Mouse (Mus musculus) MEL (cell line): Measurements from ENCODE around the gene Cadm2. TPM values are rescaled to one million over a fixed set of nuclear protein-coding genes. Genes with fewer than 3 reads are reported as not detected.

Experiments used
- DNase-seq: peaks from one replicate; pipeline ENCODE4 v3.0.0; 2011; ENCODE audit warnings: low read depth, low spot score
- H3K27ac ChIP-seq: 2 replicates; pipeline ENCODE4 v1.5.1; 2012; ENCODE audit warnings: low read depth, mild to moderate bottlenecking, control low read depth, low read length, moderate library complexity; ENCODE audit not compliant: control insufficient read depth
- H3K27me3 ChIP-seq, 2 experiments: fragments of 150-350 bp in 1 of 2; sonication (generic) in 1 of 2; 2 replicates each; pipeline ENCODE4 v1.6.1; 2012; ENCODE audit warnings: low read length in 2 of 2, mild to moderate bottlenecking in 2 of 2, improper control_type of control experiment in 1 of 2, moderate library complexity in 1 of 2; ENCODE audit not compliant: insufficient read depth in 2 of 2, control insufficient read depth in 1 of 2
- H3K36me3 ChIP-seq, 2 experiments: 2 replicates each; pipeline ENCODE4 v1.6.1; 2012 to 2014; ENCODE audit warnings: low read length in 2 of 2, improper control_type of control experiment in 1 of 2, inconsistent platforms in 1 of 2, mild to moderate bottlenecking in 1 of 2; ENCODE audit not compliant: insufficient read depth in 2 of 2, control insufficient read depth in 1 of 2
- H3K4me1 ChIP-seq, 2 experiments: fragments of 150-350 bp in 1 of 2; sonication (generic) in 1 of 2; 2 replicates each; pipeline ENCODE4 v1.6.1; 2012; ENCODE audit warnings: low read length in 2 of 2, improper control_type of control experiment in 1 of 2, mild to moderate bottlenecking in 1 of 2; ENCODE audit not compliant: insufficient read depth in 2 of 2, control insufficient read depth in 1 of 2
- H3K4me3 ChIP-seq, 2 experiments: fragments of 150-350 bp in 1 of 2; sonication (generic) in 1 of 2; 2 replicates each; pipeline ENCODE4 v1.5.1; 2012; ENCODE audit warnings: low read depth in 2 of 2, low read length in 2 of 2, mild to moderate bottlenecking in 2 of 2, moderate library complexity in 2 of 2, control low read depth in 1 of 2, improper control_type of control experiment in 1 of 2; ENCODE audit not compliant: control insufficient read depth in 1 of 2, insufficient read depth in 1 of 2
- H3K79me2 ChIP-seq: 2 replicates; pipeline ENCODE4 v1.6.1; 2012; ENCODE audit warnings: mild to moderate bottlenecking, low read length, moderate library complexity; ENCODE audit not compliant: control insufficient read depth, poor library complexity, insufficient read depth
- H3K9ac ChIP-seq: 2 replicates; pipeline ENCODE4 v1.6.1; 2012; ENCODE audit warnings: low read depth, mild to moderate bottlenecking, control low read depth, low read length, moderate library complexity; ENCODE audit not compliant: control insufficient read depth, poor library complexity, severe bottlenecking
- H3K9me3 ChIP-seq: fragments of 150-350 bp; sonication (generic); replicated peaks from 2 replicates; pipeline ENCODE4 v1.6.1; 2012; ENCODE audit warnings: mild to moderate bottlenecking, low read length, improper control_type of control experiment, moderate library complexity; ENCODE audit not compliant: insufficient read depth
- BHLHE40 ChIP-seq: IDR thresholded peaks from 2 replicates; pipeline ENCODE4 v1.6.1; 2012; ENCODE audit warnings: low read depth, mild to moderate bottlenecking, inconsistent platforms, low read length, improper control_type of control experiment, borderline replicate concordance
- CHD1 ChIP-seq: IDR thresholded peaks from 2 replicates; pipeline ENCODE4 v1.6.1; 2012; ENCODE audit warnings: low read depth, mild to moderate bottlenecking, inconsistent platforms, low read length, improper control_type of control experiment
- CHD2 ChIP-seq: IDR thresholded peaks from 2 replicates; pipeline ENCODE4 v1.6.1; 2011; ENCODE audit warnings: low read length, improper control_type of control experiment
- CTCF ChIP-seq, 3 experiments: IDR thresholded peaks in 2 of 3; conservative IDR thresholded peaks in 1 of 3; 2 replicates each; pipeline ENCODE4 v1.5.1; 2011 to 2012; ENCODE audit warnings: low read length in 3 of 3, low read depth in 2 of 3, mild to moderate bottlenecking in 2 of 3, improper control_type of control experiment in 1 of 3, inconsistent platforms in 1 of 3, mixed read lengths in 1 of 3, moderate library complexity in 1 of 3; ENCODE audit not compliant: control insufficient read depth in 1 of 3, insufficient read depth in 1 of 3, poor library complexity in 1 of 3, severe bottlenecking in 1 of 3
- ELF1 ChIP-seq: IDR thresholded peaks from 2 replicates; pipeline ENCODE4 v1.6.1; 2014; ENCODE audit warnings: low read depth, mild to moderate bottlenecking, inconsistent platforms, low read length, improper control_type of control experiment, moderate library complexity
- EP300 ChIP-seq, 2 experiments: IDR thresholded peaks; 2 replicates each; pipeline ENCODE4 v1.6.1; 2011; ENCODE audit warnings: improper control_type of control experiment in 2 of 2, low read length in 2 of 2, low read depth in 1 of 2, mild to moderate bottlenecking in 1 of 2
- ETS1 ChIP-seq: IDR thresholded peaks from 2 replicates; pipeline ENCODE4 v1.6.1; 2012; ENCODE audit warnings: low read depth, mild to moderate bottlenecking, inconsistent platforms, low read length, improper control_type of control experiment, moderate library complexity
- GABPA ChIP-seq: IDR thresholded peaks from 2 replicates; pipeline ENCODE4 v1.6.1; 2012; ENCODE audit warnings: low read depth, mild to moderate bottlenecking, inconsistent platforms, low read length, improper control_type of control experiment, moderate library complexity
- GATA1 ChIP-seq: IDR thresholded peaks from 2 replicates; pipeline ENCODE4 v1.6.1; 2011; ENCODE audit warnings: low read depth, low read length, improper control_type of control experiment
- MAFK ChIP-seq: IDR thresholded peaks from 2 replicates; pipeline ENCODE4 v1.6.1; 2011; ENCODE audit warnings: low read depth, mild to moderate bottlenecking, low read length, improper control_type of control experiment, borderline replicate concordance
- MAZ ChIP-seq: IDR thresholded peaks from 2 replicates; pipeline ENCODE4 v1.6.1; 2012; ENCODE audit warnings: low read depth, mild to moderate bottlenecking, inconsistent platforms, low read length, improper control_type of control experiment
- MEF2A ChIP-seq: IDR thresholded peaks from 2 replicates; pipeline ENCODE4 v1.6.1; 2014; ENCODE audit warnings: low read depth, mild to moderate bottlenecking, inconsistent platforms, low read length, improper control_type of control experiment; ENCODE audit not compliant: poor library complexity, insufficient replicate concordance, severe bottlenecking; ENCODE audit errors: extremely low read depth
- MXI1 ChIP-seq: IDR thresholded peaks from 2 replicates; pipeline ENCODE4 v1.6.1; 2011; ENCODE audit warnings: mild to moderate bottlenecking, low read depth, low read length, improper control_type of control experiment
- MYB ChIP-seq: IDR thresholded peaks from 2 replicates; pipeline ENCODE4 v1.6.1; 2011; ENCODE audit warnings: mild to moderate bottlenecking, low read depth, low read length, improper control_type of control experiment
- MYC ChIP-seq: IDR thresholded peaks from 2 replicates; pipeline ENCODE4 v1.6.1; 2011; ENCODE audit warnings: low read depth, mild to moderate bottlenecking, low read length, improper control_type of control experiment, moderate library complexity
- NELFE ChIP-seq: IDR thresholded peaks from 2 replicates; pipeline ENCODE4 v1.6.1; 2011; ENCODE audit warnings: low read depth, low read length, improper control_type of control experiment
- NRF1 ChIP-seq: IDR thresholded peaks from 2 replicates; pipeline ENCODE4 v1.6.1; 2014; ENCODE audit warnings: low read depth, mild to moderate bottlenecking, inconsistent platforms, low read length, improper control_type of control experiment, moderate library complexity; ENCODE audit not compliant: poor library complexity, insufficient read depth, severe bottlenecking
- POLR2A ChIP-seq, 2 experiments: IDR thresholded peaks; 2 replicates each; pipeline ENCODE4 v1.6.1; 2011 to 2012; ENCODE audit warnings: low read length in 2 of 2, mild to moderate bottlenecking in 2 of 2, control low read depth in 1 of 2, improper control_type of control experiment in 1 of 2, low read depth in 1 of 2, moderate library complexity in 1 of 2; ENCODE audit not compliant: control insufficient read depth in 1 of 2, insufficient read depth in 1 of 2, poor library complexity in 1 of 2
- POLR2AphosphoS5 ChIP-seq: IDR thresholded peaks from 2 replicates; pipeline ENCODE4 v1.6.1; 2012; ENCODE audit warnings: low read depth, borderline replicate concordance, mild to moderate bottlenecking, inconsistent platforms, low read length, moderate library complexity, mixed read lengths
- RAD21 ChIP-seq: IDR thresholded peaks from 2 replicates; pipeline ENCODE4 v1.6.1; 2011; ENCODE audit warnings: mild to moderate bottlenecking, low read depth, low read length, improper control_type of control experiment
- RCOR1 ChIP-seq: IDR thresholded peaks from 2 replicates; pipeline ENCODE4 v1.6.1; 2012; ENCODE audit warnings: low read depth, mild to moderate bottlenecking, inconsistent platforms, low read length, improper control_type of control experiment
- SIN3A ChIP-seq: IDR thresholded peaks from 2 replicates; pipeline ENCODE4 v1.6.1; 2012; ENCODE audit warnings: low read length, improper control_type of control experiment, inconsistent platforms
- TAL1 ChIP-seq: IDR thresholded peaks from 2 replicates; pipeline ENCODE4 v1.6.1; 2012; ENCODE audit warnings: mild to moderate bottlenecking, inconsistent platforms, low read length, moderate library complexity, mixed read lengths
- UBTF ChIP-seq: IDR thresholded peaks from 2 replicates; pipeline ENCODE4 v1.6.1; 2012; ENCODE audit warnings: low read depth, mild to moderate bottlenecking, inconsistent platforms, low read length, improper control_type of control experiment, moderate library complexity, borderline replicate concordance; ENCODE audit not compliant: insufficient read depth
- ZC3H11A ChIP-seq: IDR thresholded peaks from 2 replicates; pipeline ENCODE4 v1.6.1; 2012; ENCODE audit warnings: low read depth, mild to moderate bottlenecking, inconsistent platforms, low read length, improper control_type of control experiment
- ZNF384 ChIP-seq: IDR thresholded peaks from 2 replicates; pipeline ENCODE4 v1.6.1; 2012; ENCODE audit warnings: low read depth, mild to moderate bottlenecking, inconsistent platforms, low read length, improper control_type of control experiment
- polyA plus RNA-seq, 2 experiments: library from polyadenylated mRNA; stranded (reverse) in 1 of 2; unstranded in 1 of 2; fragments of >175 nt in 1 of 2; fragments of >200 nt in 1 of 2; gene quantifications; 2 replicates each; pipeline versions ENCODE4 v1.2.1 to v1.2.4; 2012; ENCODE audit warnings: low replicate concordance in 2 of 2, low read depth in 1 of 2; ENCODE audit not compliant: insufficient read length in 2 of 2, insufficient read depth in 1 of 2, missing spikeins in 1 of 2
- total RNA-seq: library from RNA; depleted of rRNA; stranded (reverse); fragments of 300-350 nt; gene quantifications from 2 replicates; pipeline ENCODE4 v1.2.3, GENCODE M21; 2012

Gene Cadm2
- total and polyA plus RNA-seq, 3 experiments = not detected

GRCm38 (mm10) chr16:67591015-67591414 is 29.7 kb downstream of the Cadm2 start:
- DNase-seq = no peak
- H3K4me1 ChIP-seq = no peaks in the 10 kb centered on the region

GRCm38 (mm10) chr16:67578842-67579517 is 41.7 kb downstream of the Cadm2 start:
- Histone ChIP-seq H3K36me3 (no peaks in the 10 kb centered on the region), H3K9ac (no peak overlapping the region), H3K79me2 (no peaks in the 10 kb centered on the region), H3K4me3 (no peak overlapping the region), H3K9me3 (no peaks in the 10 kb centered on the region), H3K27ac (no peak overlapping the region), H3K4me1 (no peaks in the 10 kb centered on the region), H3K27me3 (no peaks in the 10 kb centered on the region)
- DNase-seq = no peak
- TF ChIP-seq CHD2 (no peak), SIN3A (no peak), MXI1 (no peak), ZNF384 (no peak), RAD21 (no peak), GABPA (no peak), GATA1 (no peak), EP300 (IDR thresholded peaks at IDR 0.05; ENCODE audit: low read depth in 1 of 2, low read length in 2 of 2) (no peak), CTCF (IDR thresholded peaks at IDR 0.05 in 2 of 3, conservative IDR thresholded peaks at IDR 0.05 in 1 of 3; ENCODE audit: control insufficient read depth in 1 of 3, insufficient read depth in 1 of 3, low read depth in 2 of 3, low read length in 3 of 3, poor library complexity in 1 of 3, severe bottlenecking in 1 of 3) (no peak), MEF2A (no peak), TAL1 (no peak), NRF1 (no peak), BHLHE40 (no peak), ELF1 (no peak), MAZ (no peak), UBTF (no peak), CHD1 (no peak), POLR2A (IDR thresholded peaks at IDR 0.05; ENCODE audit: control insufficient read depth in 1 of 2, insufficient read depth in 1 of 2, low read depth in 1 of 2, low read length in 2 of 2, poor library complexity in 1 of 2) (no peak)

More at GRCm38 (mm10) chr16:67591015-67591414, 29.7 kb downstream of the Cadm2 start:
- no peak overlapping the region for H3K27ac ChIP-seq
- H3K27me3 ChIP-seq = no peaks in the 10 kb centered on the region; a peak in 1 of 4 replicates
- no peaks in the 10 kb centered on the region for H3K9me3 ChIP-seq
- no peak for TF ChIP-seq MYC
- no peak for TF ChIP-seq TAL1
- no peak for TF ChIP-seq POLR2AphosphoS5
- TF ChIP-seq ELF1 = no peak
- no peak for TF ChIP-seq SIN3A
- TF ChIP-seq MAZ = no peak
- no peak for TF ChIP-seq ZC3H11A
- no peak for TF ChIP-seq MYB
- TF ChIP-seq CHD1 = no peak
- no peak for TF ChIP-seq RCOR1
- no peak for TF ChIP-seq MAFK
- TF ChIP-seq ETS1 = no peak
- no peak for TF ChIP-seq NELFE
- no peak for TF ChIP-seq NRF1
- no peak for TF ChIP-seq CTCF (IDR thresholded peaks at IDR 0.05 in 2 of 3, conservative IDR thresholded peaks at IDR 0.05 in 1 of 3; ENCODE audit: control insufficient read depth in 1 of 3, insufficient read depth in 1 of 3, low read depth in 2 of 3, low read length in 3 of 3, poor library complexity in 1 of 3, severe bottlenecking in 1 of 3)
- no peak for TF ChIP-seq CHD2
- no peaks in the 10 kb centered on the region for H3K36me3 ChIP-seq
- H3K79me2 ChIP-seq = no peaks in the 10 kb centered on the region
- no peak overlapping the region for H3K9ac ChIP-seq
- no peak overlapping the region for H3K4me3 ChIP-seq
